Mouse (Mus musculus) heart, adult 18-20 months (tissue): ENCODE results near the gene Slc10a6. TPM values are rescaled to one million over a fixed set of nuclear protein-coding genes. Genes with fewer than 3 reads are reported as not detected.

Experiments
- DNase-seq, 2 experiments: peaks; one replicate each; pipeline ENCODE4 v3.0.0; 2021 to 2022; ENCODE audit warnings: mixed read lengths in 1 of 2
- long read RNA-seq, 2 experiments: library from polyadenylated mRNA; stranded (forward); transcript quantifications; one replicate each; pipeline ENCODE4 v2.0.0; 2021
- total RNA-seq, 2 experiments: library from RNA; stranded (reverse); gene quantifications; 2 replicates each; pipeline ENCODE4 v1.2.3; 2021

The Slc10a6 gene
- total RNA-seq = 10 to 100 TPM in 1 of 2 experiments, 1 to 10 TPM in 1; 8.2 to 10.1 TPM
- long read RNA-seq, experiment 1, transcript Slc10a6-201 (6 exons, 2,124 nt) = major isoform, 5 of 6 reads
- long read RNA-seq, experiment 1, partial matches to known transcripts = 0 of 6 reads
- long read RNA-seq, experiment 1, other reads (novel, unspliced or antisense) = 1 of 6 reads
- long read RNA-seq, experiment 2, transcript Slc10a6-201 (6 exons, 2,124 nt) = major isoform, 8 of 9 reads
- long read RNA-seq, experiment 2, partial matches to known transcripts = 0 of 9 reads
- long read RNA-seq, experiment 2, other reads (novel, unspliced or antisense) = 1 of 9 reads

DNA sequence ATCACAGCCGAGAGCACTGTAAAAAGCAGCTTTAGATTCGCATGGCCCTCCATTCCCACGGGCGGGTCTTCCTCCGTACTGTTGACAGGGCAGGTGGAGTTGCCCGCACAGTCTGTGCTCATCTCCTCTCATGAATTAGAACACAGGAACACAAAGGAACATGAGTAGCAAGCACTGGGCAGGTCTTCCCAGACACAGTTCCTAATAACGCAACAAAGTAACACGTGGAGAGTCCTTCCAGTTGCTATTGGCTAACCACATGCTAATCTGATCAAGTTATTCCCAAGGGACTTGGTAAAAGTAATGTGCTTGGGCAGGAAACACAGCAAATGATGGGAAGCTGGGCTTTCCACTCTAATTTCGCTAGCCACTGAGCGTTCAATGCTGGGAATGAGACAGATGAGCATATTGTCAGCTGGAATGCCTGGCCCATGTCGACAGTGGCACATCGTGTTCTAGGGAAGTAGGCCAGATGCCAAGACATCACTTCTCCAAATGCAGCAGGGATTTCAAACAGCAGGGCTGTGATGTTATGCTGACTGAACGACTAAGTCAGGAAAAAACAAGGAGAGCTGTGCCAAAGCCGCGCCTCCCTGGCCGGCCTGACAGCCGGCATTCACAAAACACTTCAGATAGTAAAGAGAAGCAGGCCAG lies at the start of gene Slc10a6:
Slc10a6 (minus strand) TSS at position 293 of the 654 bp plus-strand sequence.
- DNase-seq = peak; percentile 95 to 98

DNA sequence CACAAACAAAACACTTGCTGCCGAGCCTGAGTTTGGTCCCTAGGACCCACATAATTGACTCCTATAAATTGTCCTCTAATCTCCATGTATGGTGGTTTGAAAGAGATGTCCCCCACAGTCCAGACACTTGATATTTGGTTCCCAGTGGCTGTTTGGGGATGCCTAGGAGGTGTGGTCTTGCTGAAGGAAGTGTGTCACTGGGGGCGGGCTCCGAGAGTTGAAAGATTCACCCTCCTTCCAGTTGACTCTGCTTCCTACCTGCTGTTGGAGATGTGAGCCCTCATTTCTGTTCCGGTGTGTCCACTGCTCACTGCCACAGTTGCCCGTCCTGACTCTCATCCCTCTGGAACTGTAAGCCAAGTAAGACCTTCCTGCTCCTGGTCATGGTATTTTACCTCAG lies 49.8 kb upstream of the Slc10a6 start:
- DNase-seq = no peak

DNA sequence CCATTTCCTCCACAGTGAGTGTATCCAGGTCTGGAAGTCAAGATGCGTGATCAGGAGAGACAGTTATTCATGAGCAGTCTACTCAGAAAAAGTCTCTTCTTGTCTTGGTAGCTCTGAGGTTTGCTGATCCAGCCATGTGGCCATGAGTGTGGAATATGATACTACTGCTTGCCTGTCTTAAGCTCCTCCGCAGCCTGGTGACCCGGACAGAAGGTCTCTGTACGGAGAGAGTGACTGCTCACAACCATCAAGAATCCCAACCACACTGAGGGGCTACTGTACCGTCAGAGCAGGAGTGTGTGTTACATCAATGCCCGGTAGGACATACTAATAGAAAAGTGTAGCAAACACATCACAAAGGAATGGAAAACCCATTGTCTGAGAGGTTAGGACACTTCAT lies 48.7 kb upstream of the Slc10a6 start:
- DNase-seq = no peak

DNA sequence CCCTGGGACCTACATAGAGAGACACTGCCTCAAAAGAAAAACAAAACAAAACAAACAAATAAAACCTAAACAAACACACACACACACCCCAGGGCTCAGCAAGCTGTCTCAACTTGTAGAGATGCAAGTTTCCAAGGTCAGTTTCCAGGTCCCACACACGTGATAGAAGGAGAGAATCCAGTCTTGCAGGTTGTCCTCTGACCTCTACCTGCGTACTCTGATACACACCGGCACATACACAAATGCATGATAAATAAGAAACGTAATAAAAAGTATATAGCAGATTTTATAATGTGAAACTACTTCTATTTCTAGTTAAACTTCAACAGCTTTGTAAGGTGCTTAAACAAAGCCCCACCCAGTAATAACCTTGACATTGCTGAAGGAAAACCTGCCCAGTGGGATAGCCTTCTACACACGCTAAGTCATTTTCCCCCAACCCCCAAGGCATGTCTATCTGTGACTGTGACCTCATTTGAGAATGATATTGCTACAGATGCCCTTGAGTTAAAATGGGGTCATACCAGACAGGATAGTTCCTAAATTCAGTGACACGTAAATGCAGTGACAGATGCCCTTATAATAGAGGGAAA lies 47.2 kb upstream of the Slc10a6 start:
- no peak for DNase-seq

DNA sequence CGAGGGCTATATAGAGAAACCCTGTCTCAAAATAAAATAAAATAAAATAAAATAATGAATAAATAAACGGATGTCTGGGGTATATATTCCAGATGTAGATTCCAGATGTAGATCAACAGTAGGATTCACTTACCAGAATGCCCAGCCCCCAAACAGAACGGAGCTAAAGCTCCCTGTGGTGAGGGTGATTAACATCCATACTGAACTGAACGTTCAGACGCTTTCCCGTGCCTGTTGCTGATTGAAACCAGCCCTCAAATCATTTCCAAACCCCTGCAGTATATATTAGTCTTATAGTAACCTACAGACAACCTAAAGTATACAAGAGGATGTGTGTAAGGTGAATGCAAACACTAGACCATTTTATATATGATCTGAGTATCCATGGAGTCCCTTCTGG lies 45.3 kb upstream of the Slc10a6 start:
- no peak for DNase-seq

DNA sequence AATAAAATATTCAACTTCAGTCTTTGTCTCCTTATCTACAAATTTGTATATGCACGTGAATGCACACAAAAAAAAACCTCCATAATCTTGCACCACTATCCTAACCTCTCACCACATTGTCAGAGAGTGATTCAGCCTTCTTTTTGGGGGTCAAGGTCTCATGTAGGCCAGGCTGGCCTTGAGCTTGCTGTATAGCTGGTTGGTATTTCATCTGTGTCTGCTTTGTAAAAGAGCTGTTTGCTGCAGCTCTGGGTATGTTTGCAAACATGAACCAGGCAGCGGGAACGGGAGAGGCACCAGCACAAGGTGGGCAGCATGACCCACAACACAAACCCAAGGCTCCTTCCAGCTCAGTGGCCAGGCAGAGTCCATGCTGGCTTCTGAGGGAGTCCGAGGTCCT lies 44.4 kb upstream of the Slc10a6 start:
- DNase-seq = no peak

DNA sequence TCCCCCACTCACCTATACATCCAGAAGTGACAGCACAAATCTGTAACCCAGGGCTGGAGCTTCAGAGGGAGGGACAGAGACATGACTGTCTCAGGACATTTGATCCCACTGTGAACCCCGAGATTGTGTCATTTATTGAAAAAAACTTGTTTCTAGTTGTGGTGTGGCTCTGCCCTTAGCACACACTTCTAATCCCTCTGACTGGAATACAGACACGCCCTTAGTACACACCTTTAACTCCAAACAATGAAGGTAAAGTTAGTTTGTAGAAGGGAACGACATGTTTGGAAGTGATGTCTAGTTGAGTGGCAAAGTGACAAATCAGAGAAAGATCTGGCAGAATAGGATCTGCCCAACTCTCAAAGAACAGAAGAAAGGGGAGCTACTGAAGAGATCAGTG lies 42.7 kb upstream of the Slc10a6 start:
- no peak for DNase-seq

DNA sequence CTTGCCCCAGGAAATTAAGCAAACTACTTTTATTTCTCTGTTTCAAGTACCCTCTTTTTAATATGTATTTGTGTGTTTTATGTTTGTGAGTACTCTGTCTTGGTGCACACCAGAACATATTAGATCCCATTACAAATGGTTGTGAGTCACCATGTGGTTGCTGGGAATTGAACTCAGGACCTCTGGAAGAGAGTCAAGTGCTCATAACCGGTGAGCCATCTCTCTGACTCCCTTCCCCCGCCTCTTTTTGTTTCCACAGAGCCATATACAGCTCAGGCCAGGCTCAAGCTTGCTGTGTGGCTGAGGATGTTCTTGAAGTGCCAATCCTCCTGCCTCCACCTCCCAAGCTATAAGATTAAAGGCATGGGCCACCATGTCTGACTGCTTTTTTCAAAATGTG lies 36.7 kb upstream of the Slc10a6 start:
- DNase-seq = no peak

DNA sequence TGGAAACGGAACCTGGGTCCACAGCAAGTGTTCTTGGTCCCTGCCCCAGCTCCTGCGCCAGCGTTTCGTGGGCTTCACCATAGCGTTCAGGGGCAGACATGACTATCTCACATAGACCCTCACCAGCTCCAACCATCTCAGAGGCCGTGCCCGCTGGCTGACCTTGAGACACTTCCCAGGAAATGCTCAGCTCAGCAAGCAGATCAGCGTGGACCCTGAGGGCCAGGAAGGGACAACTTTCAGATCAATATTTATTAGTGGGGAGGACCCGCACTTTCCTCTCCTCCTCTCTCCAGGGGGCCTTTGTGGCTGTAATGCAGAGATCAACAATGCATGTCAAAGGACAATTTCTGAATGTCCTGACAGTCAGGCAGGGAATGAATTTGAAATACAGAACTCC lies 35.7 kb upstream of the Slc10a6 start:
- no peak for DNase-seq

DNA sequence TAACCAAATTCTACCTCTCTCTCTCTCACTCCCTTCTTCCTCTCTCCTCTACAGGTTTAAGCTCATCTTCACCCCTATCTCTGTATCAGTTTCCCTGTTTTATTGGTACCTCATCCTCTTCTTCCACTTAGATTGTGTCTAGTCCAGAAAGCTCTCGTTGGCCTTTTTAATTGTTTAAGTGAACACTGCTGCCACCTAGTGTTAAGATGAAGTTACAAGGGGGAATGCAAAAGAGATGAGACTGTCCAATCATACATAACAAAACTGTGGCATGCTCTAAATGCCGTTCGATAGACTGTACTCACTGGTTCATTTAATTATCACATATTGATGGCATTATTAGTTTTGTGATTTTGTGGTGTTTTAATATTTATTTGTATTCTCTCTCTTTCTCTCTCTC lies 30.4 kb upstream of the Slc10a6 start:
- peak; percentile 39 to 77 for DNase-seq

DNA sequence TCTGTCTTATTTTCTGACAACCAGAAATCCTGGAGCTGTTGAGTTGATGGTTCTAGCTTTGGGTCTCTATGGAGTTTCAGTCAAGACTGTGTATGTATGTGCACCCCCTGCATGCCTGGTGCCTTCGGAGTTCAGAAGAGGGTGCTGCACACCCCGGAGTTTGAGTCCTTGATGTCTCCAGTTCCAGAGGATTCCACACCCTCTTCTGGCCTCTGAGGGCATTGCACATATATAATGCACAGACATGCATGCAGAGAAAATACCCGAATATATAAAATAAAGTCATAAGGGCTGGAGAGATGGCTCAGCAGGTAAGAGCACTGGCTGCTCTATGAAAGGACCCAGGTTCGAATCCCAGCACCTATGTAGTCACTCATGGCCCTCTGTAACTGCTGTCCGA lies 29.7 kb upstream of the Slc10a6 start:
- DNase-seq = peak in 1 of 2 experiments; percentile 28

DNA sequence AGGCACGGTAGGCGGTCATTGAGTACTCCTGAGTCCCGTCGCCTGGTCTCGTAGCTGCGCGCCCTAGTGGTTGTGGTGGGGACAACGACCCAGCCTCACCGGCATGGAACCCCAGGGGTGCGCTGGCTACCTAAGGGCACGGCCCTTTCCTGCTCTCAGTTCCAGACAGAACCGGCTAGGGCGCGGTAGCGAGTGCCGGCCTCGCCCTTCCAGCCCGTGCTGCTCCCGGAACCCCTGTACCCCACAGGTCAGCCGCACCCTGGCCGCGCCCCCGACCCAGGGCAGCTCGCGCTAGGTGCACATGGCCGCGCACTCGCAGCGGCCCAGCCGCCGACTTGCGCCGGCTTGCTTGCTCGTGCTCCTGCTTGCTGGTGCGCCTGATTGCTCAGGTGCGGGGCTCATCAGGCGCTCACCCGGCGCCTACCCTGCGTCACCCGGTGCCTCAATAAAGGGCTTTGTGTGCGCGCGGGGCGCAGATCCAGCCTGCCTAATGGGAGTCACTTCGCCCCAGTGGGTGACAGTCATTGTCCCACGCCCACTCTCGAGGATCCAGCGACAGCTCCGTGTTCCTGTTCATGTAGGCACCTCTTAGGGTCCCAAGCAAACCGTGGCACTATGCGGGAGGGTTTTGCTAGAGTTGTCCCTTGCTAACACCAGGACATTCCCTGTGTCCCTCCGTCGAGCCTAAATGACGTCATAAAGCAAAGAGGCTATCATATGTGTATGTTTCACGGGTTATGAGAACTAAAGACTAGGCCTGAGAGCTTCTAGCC lies 26.3 kb upstream of the Slc10a6 start, which contains the start of gene 1700016H13Rik:
1700016H13Rik (minus strand) TSS at position 665 of the 773 bp plus-strand sequence.
- DNase-seq = peak; percentile 83 to 87

DNA sequence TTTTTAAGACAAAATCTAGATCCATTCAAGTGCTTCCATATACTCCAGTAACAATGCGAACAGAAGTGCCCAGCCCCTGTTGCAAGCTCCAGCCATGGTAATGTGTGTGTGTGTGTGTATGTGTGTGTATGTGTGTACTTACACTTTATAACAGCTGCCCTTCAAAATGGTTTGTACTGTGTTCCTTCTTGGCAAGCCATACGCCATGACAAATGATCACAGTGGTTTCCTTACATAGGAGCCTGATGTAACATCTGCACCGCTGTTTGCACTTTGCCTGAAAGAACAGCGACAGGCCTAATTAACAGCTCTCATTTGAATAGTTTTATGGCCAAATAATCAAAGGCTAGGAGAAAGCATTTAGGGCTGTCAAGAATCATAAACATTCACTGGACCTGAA lies 25.6 kb upstream of the Slc10a6 start:
- DNase-seq = no peak

DNA sequence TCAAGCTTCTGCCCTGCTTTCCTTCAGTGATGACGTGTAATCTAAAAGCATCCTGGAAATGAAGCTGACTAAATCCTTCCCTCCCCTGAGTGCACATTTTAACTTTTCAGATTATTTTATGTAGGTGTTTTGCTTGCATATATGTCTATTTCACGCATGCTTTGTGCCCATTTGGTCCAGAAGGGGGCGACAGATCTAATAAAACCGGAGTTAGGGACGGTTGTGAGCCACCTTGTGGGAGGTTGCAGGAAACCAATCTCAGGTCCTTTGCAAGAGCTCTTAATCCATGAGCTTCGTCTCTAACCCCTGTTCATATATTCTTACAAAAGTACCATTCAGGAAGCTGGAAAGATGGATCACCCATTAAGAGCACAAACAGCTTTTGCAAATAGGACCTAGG lies 25.0 kb upstream of the Slc10a6 start:
- peak; percentile 19 to 65 for DNase-seq

DNA sequence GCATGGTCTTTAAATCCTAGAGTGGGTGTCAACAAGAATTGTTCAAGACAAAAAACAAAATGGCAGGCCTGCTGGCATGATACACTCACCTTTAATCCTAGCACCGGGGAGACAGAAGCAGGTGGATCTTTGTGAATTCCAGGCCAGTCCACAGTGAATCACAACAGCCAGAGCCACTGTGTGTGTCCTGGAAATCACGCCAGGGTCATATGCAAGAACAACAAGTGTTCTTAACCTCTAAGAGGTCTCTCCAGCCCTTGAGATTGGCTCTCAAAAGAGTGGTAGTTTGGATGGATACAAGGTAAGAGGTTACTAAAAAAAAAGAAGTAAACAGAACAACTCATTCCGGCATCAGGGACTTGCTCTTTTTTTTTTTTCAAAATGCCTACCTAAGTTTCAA lies 18.1 kb upstream of the Slc10a6 start:
- DNase-seq = no peak

DNA sequence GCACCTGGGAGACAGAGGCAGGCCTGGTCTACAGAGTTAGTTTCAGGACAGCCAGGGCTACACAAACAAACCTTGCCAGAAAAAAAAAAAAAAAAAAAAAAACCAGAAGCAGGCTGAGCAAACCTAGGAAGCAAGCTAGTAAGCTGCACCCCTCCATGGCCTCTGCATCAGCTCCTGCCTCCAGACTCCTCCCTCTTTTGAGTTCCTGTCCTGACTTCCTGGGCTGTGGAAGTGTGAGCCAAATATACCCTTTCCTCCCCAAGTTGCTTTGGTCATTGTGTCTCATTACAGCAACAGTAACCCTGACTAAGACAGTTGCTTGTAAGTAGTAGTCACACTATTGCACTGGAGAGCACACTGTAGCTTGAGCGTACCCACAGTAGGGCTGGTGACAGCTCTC lies 15.0 kb upstream of the Slc10a6 start:
- peak in 1 of 2 experiments; percentile 29 for DNase-seq

DNA sequence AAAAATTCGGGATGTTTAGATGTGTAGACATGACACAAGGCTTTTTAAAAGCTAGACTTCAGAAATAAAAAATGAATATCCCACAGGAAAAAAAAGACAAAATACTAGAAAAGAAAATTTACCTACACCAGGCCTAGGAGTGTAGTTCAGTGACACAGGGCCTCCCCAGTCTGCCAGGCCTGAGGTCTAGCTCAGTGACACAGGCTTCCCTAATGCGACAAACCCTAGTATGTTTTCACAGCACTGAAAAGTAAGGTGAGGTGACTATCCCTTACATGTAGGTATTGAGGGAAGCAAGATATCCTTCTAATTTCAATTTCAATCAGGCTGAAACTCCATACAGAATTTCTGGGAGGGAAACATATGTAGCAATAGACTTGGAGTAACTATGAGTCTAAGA lies 8.0 kb upstream of the Slc10a6 start:
- DNase-seq = no peak

DNA sequence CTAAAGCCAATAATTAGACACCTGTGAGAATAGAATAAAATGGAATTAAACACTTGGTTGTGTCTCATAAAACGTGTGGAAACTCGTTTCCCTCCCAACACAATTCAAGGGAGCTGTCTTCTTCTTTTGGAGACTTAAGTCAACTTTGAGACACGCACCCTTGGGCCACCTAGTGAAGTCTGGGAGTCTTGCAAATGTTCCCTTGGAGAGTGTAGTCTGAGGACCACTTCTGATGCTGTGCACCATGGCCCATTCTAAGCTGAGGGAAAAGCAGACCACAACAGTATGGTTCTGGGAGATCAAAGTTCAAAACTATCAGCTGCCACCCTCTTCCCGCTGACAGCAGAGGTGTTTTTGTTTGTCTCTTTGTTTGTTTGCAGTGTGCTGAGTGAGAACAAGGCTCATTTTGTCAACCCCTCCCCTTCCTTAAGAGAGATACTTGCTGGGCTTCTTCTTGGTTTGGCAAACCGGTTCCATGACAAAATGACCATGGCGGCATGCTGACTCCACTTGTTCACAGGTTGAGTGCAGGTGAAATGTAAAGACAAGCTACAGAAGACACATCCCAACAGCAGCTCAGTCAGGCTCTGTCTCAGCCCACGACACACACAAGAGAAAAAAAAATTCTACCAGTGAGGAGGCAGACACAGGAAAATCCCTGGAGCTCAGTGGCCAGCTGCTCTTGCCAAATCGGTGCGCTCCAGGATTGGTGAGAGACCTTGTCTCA lies 814 bp upstream of the Slc10a6 start:
- DNase-seq = peak; percentile 30 to 68

DNA sequence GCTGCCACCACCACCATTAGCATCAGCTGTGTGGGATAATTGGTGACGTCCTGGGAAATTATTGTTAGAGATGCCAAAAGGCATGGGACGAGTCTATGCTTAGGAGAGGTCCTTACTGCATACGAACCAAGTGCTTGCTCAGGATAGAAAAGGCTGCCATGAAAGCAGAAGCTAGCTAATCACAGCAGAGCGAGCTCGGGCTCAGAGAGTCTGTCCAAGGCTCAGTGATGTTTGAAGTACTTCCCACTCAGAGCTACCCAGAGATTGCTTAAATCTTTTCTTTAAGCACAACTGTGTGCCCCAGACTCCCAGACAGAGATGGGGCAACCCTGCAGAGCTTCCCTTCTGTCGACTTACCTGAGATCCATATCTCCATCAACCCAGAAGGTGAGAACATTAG lies 704 bp downstream of the Slc10a6 start:
- no peak for DNase-seq

DNA sequence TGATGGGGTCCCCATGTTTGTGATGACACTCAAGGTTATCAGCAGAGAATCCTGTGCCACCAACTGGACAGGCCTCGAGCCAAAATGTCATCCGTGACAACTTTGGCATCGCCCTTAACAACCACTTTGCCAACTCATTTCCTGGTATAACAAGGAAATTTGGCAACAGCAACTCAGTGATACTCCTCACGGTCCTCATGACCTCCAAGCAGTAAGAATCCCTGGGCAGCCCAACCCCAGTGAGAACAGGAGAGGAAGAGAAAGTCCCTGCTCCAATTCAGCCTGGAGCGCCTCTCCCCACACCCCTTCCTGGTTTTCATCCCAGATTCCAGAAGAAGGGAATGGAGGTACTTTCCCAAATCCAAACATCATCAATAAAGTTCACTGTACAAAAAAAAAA lies 4.4 kb downstream of the Slc10a6 start:
- DNase-seq = peak in 1 of 2 experiments; percentile 30

DNA sequence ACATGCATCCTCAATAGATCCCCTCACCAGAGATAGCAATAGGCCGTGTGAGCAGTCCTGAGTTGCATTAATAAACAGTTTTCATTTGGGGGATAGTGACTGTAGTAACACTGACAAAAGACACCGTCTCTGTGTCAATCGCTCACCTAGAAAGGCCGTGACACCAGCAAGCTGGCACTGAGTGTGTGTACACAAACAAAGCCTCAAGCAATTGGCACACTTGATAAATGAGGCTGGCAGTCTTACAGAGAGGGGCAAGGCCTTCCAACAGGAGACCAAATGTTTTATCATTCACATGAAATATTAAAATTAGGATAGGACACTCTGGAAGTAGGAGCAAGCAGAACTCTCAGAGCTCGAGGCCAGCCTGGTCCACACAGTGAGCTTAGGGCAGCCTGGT lies 6.9 kb downstream of the Slc10a6 start:
- no peak for DNase-seq
